In genomic region chr14:45781850-45782249, GRCm38 (mm10) we compare ENCODE assay signal across 22 mouse cellular contexts.
DNase-seq lines count a peak whose midpoint lies in the region; ATAC-seq and TF ChIP-seq lines count a peak whose summit lies in the region.
"Had no signal": no experiment of that assay in that cellular context is flagged by ENCODE, and none has a peak within 500 bp of the region (broad histone marks: within the 10 kb centered on the region; RNA-seq: fewer than 3 reads in every experiment).

No protein-coding gene starts in this region.

- H3K4me2 ChIP-seq in myocyte (ENCODE audit: low read depth), result peak overlapping the region; percentile 52
- H3K4me2 ChIP-seq in lung, postnatal 0 days (replicated peaks; ENCODE audit: low read depth, low read length), result no peak overlapping the region

- TF ChIP-seq POLR2A in myocyte (IDR thresholded peaks at IDR 0.05; ENCODE audit: insufficient read length, low read depth), result no peak

- 67% methylated on average over 6 of the region's 6 CpGs for WGBS in lung, postnatal 0 days

- intact Hi-C loops in heart, postnatal 36 days (cut with DNase I), result no loop called here

- no peaks in the 10 kb centered on the region for H3K79me3 ChIP-seq in C2C12 (ENCODE audit: low read depth)

- H3K36me3 ChIP-seq in C2C12 (ENCODE audit: control insufficient read depth, insufficient read depth) (no peaks in the 10 kb centered on the region), myocyte (ENCODE audit: control insufficient read depth, insufficient read depth) (no peaks in the 10 kb centered on the region)
- H3K36me3 ChIP-seq in lung, postnatal 0 days (ENCODE audit: insufficient read depth, low read length), result no peaks in the 10 kb centered on the region
- H3K36me3 ChIP-seq: G1E had no signal

- no peaks in the 10 kb centered on the region for H3K9me3 ChIP-seq in lung, postnatal 0 days (ENCODE audit: low read length)
- H3K9me3 ChIP-seq: G1E had no signal

- TF ChIP-seq CTCF in C2C12 (IDR thresholded peaks at IDR 0.05; ENCODE audit: control insufficient read depth, insufficient read depth, insufficient read length), result no peak
- TF ChIP-seq CTCF in lung, postnatal 0 days (IDR thresholded peaks at IDR 0.05), result no peak

- no peak overlapping the region for H3K27ac ChIP-seq in lung, postnatal 0 days (ENCODE audit: low read length)

- no peak for ATAC-seq in lung, postnatal 0 days
- ATAC-seq: activated CD4-positive, CD25-positive, alpha-beta regulatory T cell, adult 4 months; CD4-positive, CD25-positive, alpha-beta regulatory T cell, adult 4 months; Patski had no signal

- no peak for TF ChIP-seq EP300 in lung, postnatal 0 days (IDR thresholded peaks at IDR 0.05)

- H3K4me3 ChIP-seq in C2C12 (ENCODE audit: insufficient read depth, poor library complexity, severe bottlenecking) (no peak overlapping the region), myocyte (no peak overlapping the region)
- no peak overlapping the region for H3K4me3 ChIP-seq in lung, postnatal 0 days (ENCODE audit: low read depth, low read length)

- H3K9ac ChIP-seq in lung, postnatal 0 days (replicated peaks; ENCODE audit: low read depth), result no peak overlapping the region

- peak; percentile 66 for DNase-seq in heart, adult 11 months
- no peak for DNase-seq in heart, postnatal 36 days
- no peak for DNase-seq in lung, postnatal 0 days (ENCODE audit: low spot score)
- no peak for DNase-seq in cerebellum, adult 9-10 months
- DNase-seq: adrenal gland, adult 2 months; adrenal gland, adult 8-10 months; adrenal gland, postnatal 10 days; adrenal gland, postnatal 14 days; adrenal gland, postnatal 25 days; adrenal gland, postnatal 36 days; B cell, adult 2 months; cerebellum, adult 11 months; cerebellum, adult 11-12 months; cerebellum, adult 18-20 months; cerebellum, adult 2 months had no signal

- no peaks in the 10 kb centered on the region for H3K79me2 ChIP-seq in C2C12 (ENCODE audit: control insufficient read depth, insufficient read depth)
- no peaks in the 10 kb centered on the region for H3K79me2 ChIP-seq in myocyte (ENCODE audit: control insufficient read depth, insufficient read depth)

- no peaks in the 10 kb centered on the region for H3K4me1 ChIP-seq in lung, postnatal 0 days (ENCODE audit: insufficient read depth, low read depth, low read length)

- no peaks in the 10 kb centered on the region for H3K27me3 ChIP-seq in C2C12 (ENCODE audit: control insufficient read depth, insufficient read depth, insufficient read length)
- H3K27me3 ChIP-seq in myocyte (ENCODE audit: control insufficient read depth, insufficient read depth, insufficient read length), result no peaks in the 10 kb centered on the region
- H3K27me3 ChIP-seq in lung, postnatal 0 days (replicated peaks; ENCODE audit: insufficient read depth, low read length), result no peaks in the 10 kb centered on the region
- H3K27me3 ChIP-seq: CH12.LX, Patski had no signal

- H3ac ChIP-seq in C2C12 (ENCODE audit: control insufficient read depth, insufficient read length, low read depth) (no peak overlapping the region), myocyte (ENCODE audit: control insufficient read depth, insufficient read length) (no peak overlapping the region)

TF ChIP-seq in C2C12, 6 proteins besides CTCF, POLR2A, EP300 and RAD21:
- no peak for TF ChIP-seq MAX (IDR thresholded peaks at IDR 0.05)
- no peak for TF ChIP-seq CEBPB (IDR thresholded peaks at IDR 0.05; ENCODE audit: low read depth)
- no peak for TF ChIP-seq USF1 (IDR thresholded peaks at IDR 0.05; ENCODE audit: low read depth)
- TF ChIP-seq MYOD1 (IDR thresholded peaks at IDR 0.05; ENCODE audit: control insufficient read depth, insufficient read length, low read depth), result peak; percentile 93
- TF ChIP-seq MYOG (IDR thresholded peaks at IDR 0.05; ENCODE audit: control insufficient read depth, extremely low read depth, insufficient read length), result no peak
- TF ChIP-seq FOSL1 (IDR thresholded peaks at IDR 0.05; ENCODE audit: insufficient read depth, low read length, poor library complexity, severe bottlenecking), result no peak

TF ChIP-seq in myocyte, 11 proteins besides CTCF, POLR2A, EP300 and RAD21:
- TF ChIP-seq TCF12 (IDR thresholded peaks at IDR 0.05; ENCODE audit: insufficient read depth, poor library complexity, severe bottlenecking) (peak; percentile 45), MYOD1 (IDR thresholded peaks at IDR 0.05; ENCODE audit: control insufficient read depth in 1 of 3, insufficient read length in 2 of 3, low read depth in 2 of 3) (peak in 2 of 3 experiments; percentile 72), MAX (IDR thresholded peaks at IDR 0.05; ENCODE audit: low read depth) (no peak)
TF ChIP-seq in myocyte: peak in this region for 2.
